In genomic region chr11:54998708-54999107, GRCm38 (mm10) we compare ENCODE assay signal across 11 mouse cellular contexts. TPM values are rescaled to one million over a fixed set of nuclear protein-coding genes. Genes with fewer than 3 reads are reported as not detected.
DNase-seq lines count a peak whose midpoint lies in the region; ATAC-seq lines count a peak whose summit lies in the region.
"Had no signal": no experiment of that assay in that cellular context is flagged by ENCODE, and none has a peak within 500 bp of the region (broad histone marks: within the 10 kb centered on the region; RNA-seq: fewer than 3 reads in every experiment).

No protein-coding gene starts in this region.

- H3K27me3 ChIP-seq in heart, embryonic 11.5 days (ENCODE audit: control insufficient read depth, insufficient read depth, low read length): no peaks in the 10 kb centered on the region
- H3K27me3 ChIP-seq in hindbrain, embryonic 16.5 days (replicated peaks; ENCODE audit: control insufficient read depth, insufficient read depth, low read length): no peaks in the 10 kb centered on the region
- no peaks in the 10 kb centered on the region for H3K27me3 ChIP-seq in hindbrain, embryonic 14.5 days (ENCODE audit: control insufficient read depth, insufficient read depth, low read length)
- H3K27me3 ChIP-seq in limb, embryonic 10.5 days (ENCODE audit: low read depth, poor library complexity, severe bottlenecking): no peaks in the 10 kb centered on the region
- H3K27me3 ChIP-seq: hindbrain, embryonic 12.5 days; kidney, embryonic 15.5 days; liver, embryonic 13.5 days had no signal

- no peak overlapping the region for H3K4me3 ChIP-seq in heart, embryonic 11.5 days (ENCODE audit: low read depth, low read length)
- no peak overlapping the region for H3K4me3 ChIP-seq in hindbrain, embryonic 16.5 days (ENCODE audit: low read length)
- H3K4me3 ChIP-seq in hindbrain, embryonic 14.5 days (replicated peaks; ENCODE audit: low read length): no peak overlapping the region
- H3K4me3 ChIP-seq in limb, embryonic 10.5 days: no peak overlapping the region
- H3K4me3 ChIP-seq: hindbrain, embryonic 12.5 days; kidney, embryonic 15.5 days; layer of hippocampus, adult 2 months; liver, embryonic 13.5 days had no signal

- DNase-seq in heart, adult 8-10 months (ENCODE audit: low spot score): no peak
- DNase-seq in hindbrain, embryonic 14.5 days (ENCODE audit: low spot score): no peak
- peak; percentile 73 for DNase-seq in ES-CJ7 (ENCODE audit: low read depth, low spot score)
- DNase-seq in induced T-regulatory cell, adult 2 months (ENCODE audit: low read depth): peak; percentile 68
- no peak for DNase-seq in limb, embryonic 10.5 days (ENCODE audit: low spot score)

- whole genome bisulfite sequencing in heart, embryonic 11.5 days (ENCODE audit: insufficient replicate concordance): 67% methylated on average over 2 of the region's 2 CpGs
- 55% methylated on average over 2 of the region's 2 CpGs for WGBS in hindbrain, embryonic 16.5 days
- 82% methylated on average over 2 of the region's 2 CpGs for WGBS in hindbrain, embryonic 14.5 days
- 70% methylated on average over 2 of the region's 2 CpGs for WGBS in limb, embryonic 10.5 days

- peaks cover 9% of the 10 kb centered on the region; the same call in 1 of the 2 replicates for H3K4me1 ChIP-seq in heart, embryonic 11.5 days (ENCODE audit: control insufficient read depth, insufficient read depth, low read length)
- H3K4me1 ChIP-seq in hindbrain, embryonic 16.5 days (ENCODE audit: control insufficient read depth, insufficient read depth, low read depth, low read length): no peaks in the 10 kb centered on the region
- no peaks in the 10 kb centered on the region for H3K4me1 ChIP-seq in hindbrain, embryonic 14.5 days (replicated peaks; ENCODE audit: control insufficient read depth, insufficient read depth, low read length)
- peaks cover 8% of the 10 kb centered on the region; the same call in 1 of the 2 replicates for H3K4me1 ChIP-seq in limb, embryonic 10.5 days
- H3K4me1 ChIP-seq: hindbrain, embryonic 12.5 days; liver, embryonic 13.5 days had no signal

- H3K27ac ChIP-seq in heart, embryonic 11.5 days (ENCODE audit: low read depth, low read length): 0 out of 2 replicates have a peak overlapping the region, but pooled peaks have one; percentile 15
- H3K27ac ChIP-seq in hindbrain, embryonic 16.5 days (ENCODE audit: low read depth, low read length): no peak overlapping the region
- H3K27ac ChIP-seq in hindbrain, embryonic 14.5 days: no peak overlapping the region
- no peak overlapping the region for H3K27ac ChIP-seq in limb, embryonic 10.5 days
- H3K27ac ChIP-seq: hindbrain, embryonic 12.5 days; kidney, embryonic 15.5 days; layer of hippocampus, adult 2 months; liver, embryonic 13.5 days had no signal

- H3K4me2 ChIP-seq in heart, embryonic 11.5 days: no peak overlapping the region
- H3K4me2 ChIP-seq in hindbrain, embryonic 16.5 days (ENCODE audit: low read length): no peak overlapping the region
- no peak overlapping the region for H3K4me2 ChIP-seq in hindbrain, embryonic 14.5 days (replicated peaks)
- H3K4me2 ChIP-seq: hindbrain, embryonic 12.5 days; kidney, embryonic 15.5 days; liver, embryonic 13.5 days had no signal

- H3K36me3 ChIP-seq in heart, embryonic 11.5 days (ENCODE audit: control insufficient read depth, insufficient read depth, low read length): peaks cover 51% of the 10 kb centered on the region
- peaks cover 16% of the 10 kb centered on the region for H3K36me3 ChIP-seq in hindbrain, embryonic 16.5 days (ENCODE audit: control insufficient read depth, insufficient read depth, low read length)
- peaks cover 6% of the 10 kb centered on the region for H3K36me3 ChIP-seq in hindbrain, embryonic 14.5 days (replicated peaks; ENCODE audit: control insufficient read depth, insufficient read depth)
- H3K36me3 ChIP-seq in limb, embryonic 10.5 days: peaks cover 48% of the 10 kb centered on the region

- no peak overlapping the region for H3K9ac ChIP-seq in heart, embryonic 11.5 days (ENCODE audit: low read depth, low read length)
- no peak overlapping the region for H3K9ac ChIP-seq in hindbrain, embryonic 16.5 days (ENCODE audit: low read depth, low read length)
- H3K9ac ChIP-seq in hindbrain, embryonic 14.5 days: no peak overlapping the region
- H3K9ac ChIP-seq: hindbrain, embryonic 12.5 days; kidney, embryonic 15.5 days; liver, embryonic 13.5 days had no signal

- peaks cover 3% of the 10 kb centered on the region; the same call in 1 of the 2 replicates for H3K9me3 ChIP-seq in heart, embryonic 11.5 days (replicated peaks; ENCODE audit: control insufficient read depth, low read length)
- H3K9me3 ChIP-seq in hindbrain, embryonic 16.5 days (ENCODE audit: control insufficient read depth, low read length): peaks cover 2% of the 10 kb centered on the region; the same call in 1 of the 2 replicates
- no peaks in the 10 kb centered on the region; the same call in 1 of the 2 replicates for H3K9me3 ChIP-seq in hindbrain, embryonic 14.5 days (ENCODE audit: control insufficient read depth, low read length)
- no peaks in the 10 kb centered on the region for H3K9me3 ChIP-seq in limb, embryonic 10.5 days (replicated peaks)
- H3K9me3 ChIP-seq: hindbrain, embryonic 12.5 days had no signal

- no peak for ATAC-seq in heart, embryonic 11.5 days (replicated peaks; ENCODE audit: insufficient number of reproducible peaks, low FRiP score, low TSS enrichment)
- peak; percentile 24; the same call in 1 of the 2 replicates for ATAC-seq in hindbrain, embryonic 16.5 days
- no peak for ATAC-seq in hindbrain, embryonic 14.5 days (ENCODE audit: low FRiP score)

RNA-seq across cellular contexts. Expression of gene Anxa6, which starts 34.5 kb away (rescaled TPM):
- polyA plus RNA-seq in heart, embryonic 11.5 days (2014; fragmentation: Nextera tagmentation; extraction: Ambion mirVana): 300 and 370 TPM in 2 replicates
- total RNA-seq in heart, adult 8-10 months (2022): 100 to 1,000 TPM; 202 to 217 (median 212) TPM
- 72.4 and 84.0 TPM in 2 replicates for polyA plus RNA-seq in hindbrain, embryonic 16.5 days (2015; fragmentation: Nextera tagmentation; extraction: Ambion mirVana)
- 68.9 and 71.4 TPM in 2 replicates for polyA plus RNA-seq in hindbrain, embryonic 14.5 days (2014; fragmentation: Nextera tagmentation; extraction: Ambion mirVana)
- polyA plus RNA-seq in limb, embryonic 10.5 days (2016; fragmentation: Nextera tagmentation; extraction: Ambion mirVana): 53.5 and 69.1 TPM in 2 replicates

RNA-seq across cellular contexts. Expression of gene Tnip1, which starts 36.0 kb away (rescaled TPM):
- 16.0 and 16.8 TPM in 2 replicates for polyA plus RNA-seq in heart, embryonic 11.5 days (2014; fragmentation: Nextera tagmentation; extraction: Ambion mirVana)
- 10 to 100 TPM; 30.7 to 41.6 (median 35.2) TPM for total RNA-seq in heart, adult 8-10 months (2022)
- polyA plus RNA-seq in hindbrain, embryonic 16.5 days (2015; fragmentation: Nextera tagmentation; extraction: Ambion mirVana): 19.6 and 20.4 TPM in 2 replicates
- polyA plus RNA-seq in hindbrain, embryonic 14.5 days (2014; fragmentation: Nextera tagmentation; extraction: Ambion mirVana): 15.8 and 17.0 TPM in 2 replicates
- 10.0 and 14.0 TPM in 2 replicates for polyA plus RNA-seq in limb, embryonic 10.5 days (2016; fragmentation: Nextera tagmentation; extraction: Ambion mirVana)

Comparison
In these comparisons a context has a peak if more than half of its experiments do, and no peak if none do; other contexts are left out.
1. DNase-seq: peak in ES-CJ7 (single experiment) and induced T-regulatory cell, adult 2 months (single experiment); none in heart, adult 8-10 months (single experiment), hindbrain, embryonic 14.5 days (single experiment) and limb, embryonic 10.5 days (single experiment).